Mouse (Mus musculus) olfactory bulb, adult 2 months (tissue): ENCODE measurements at regions not wholly inside any gene's neighbourhood (a gene's known extent, or its start where the extent isn't known, plus 50 kb on each side); places are given as distances from the start of the nearest gene placed in this dataset.

ENCODE experiments used
- CTCF ChIP-seq: fragments of 200-500 bp; IDR thresholded peaks from 2 replicates; pipeline ENCODE4 v1.5.1; 2012; ENCODE audit warnings: low read depth, mild to moderate bottlenecking, low read length, moderate library complexity; ENCODE audit not compliant: insufficient read depth
- POLR2A ChIP-seq: fragments of 200-500 bp; IDR thresholded peaks from 2 replicates; pipeline ENCODE4 v1.6.1; 2012; ENCODE audit warnings: mild to moderate bottlenecking, low read depth, low read length, moderate library complexity; ENCODE audit not compliant: insufficient read depth

GRCm38 (mm10) chr9:61695381-61695791 is 219.0 kb downstream of the Rplp1 start:
- TF ChIP-seq POLR2A (no peak), CTCF (no peak)
